Mouse (Mus musculus) embryonic fibroblast, embryonic 13.5 days (primary cell): ENCODE measurements around the gene Acta1. TPM values are rescaled to one million over a fixed set of nuclear protein-coding genes. Genes with fewer than 3 reads are reported as not detected.

ENCODE experiments used
- H3K27ac ChIP-seq: 2 replicates; pipeline ENCODE4 v1.5.1; 2012; ENCODE audit warnings: low read length, control low read depth, inconsistent platforms; ENCODE audit not compliant: insufficient read depth
- H3K4me1 ChIP-seq: 2 replicates; pipeline ENCODE4 v1.6.1; 2011; ENCODE audit warnings: low read length; ENCODE audit not compliant: control insufficient read depth, insufficient read depth
- H3K4me3 ChIP-seq: 2 replicates; pipeline ENCODE4 v1.5.1; 2011; ENCODE audit warnings: mild to moderate bottlenecking, control low read depth, low read length; ENCODE audit not compliant: insufficient read depth
- CTCF ChIP-seq: IDR thresholded peaks from 2 replicates; pipeline ENCODE4 v1.5.1; 2011; ENCODE audit warnings: mild to moderate bottlenecking, control low read depth, low read length, moderate library complexity, borderline replicate concordance; ENCODE audit not compliant: insufficient read depth
- POLR2A ChIP-seq: IDR thresholded peaks from 2 replicates; pipeline ENCODE4 v1.6.1; 2011; ENCODE audit warnings: low read depth, mild to moderate bottlenecking, control low read depth, low read length, moderate library complexity
- polyA plus RNA-seq: library from polyadenylated mRNA; stranded (reverse); fragments of >200 nt; gene quantifications from 2 replicates; pipeline ENCODE4 v1.2.4, GENCODE M21; 2011; ENCODE audit warnings: low read depth; ENCODE audit not compliant: missing spikeins, insufficient read length

Acta1 gene
- polyA plus RNA-seq, result 25.9 and 159 TPM in 2 replicates

DNA sequence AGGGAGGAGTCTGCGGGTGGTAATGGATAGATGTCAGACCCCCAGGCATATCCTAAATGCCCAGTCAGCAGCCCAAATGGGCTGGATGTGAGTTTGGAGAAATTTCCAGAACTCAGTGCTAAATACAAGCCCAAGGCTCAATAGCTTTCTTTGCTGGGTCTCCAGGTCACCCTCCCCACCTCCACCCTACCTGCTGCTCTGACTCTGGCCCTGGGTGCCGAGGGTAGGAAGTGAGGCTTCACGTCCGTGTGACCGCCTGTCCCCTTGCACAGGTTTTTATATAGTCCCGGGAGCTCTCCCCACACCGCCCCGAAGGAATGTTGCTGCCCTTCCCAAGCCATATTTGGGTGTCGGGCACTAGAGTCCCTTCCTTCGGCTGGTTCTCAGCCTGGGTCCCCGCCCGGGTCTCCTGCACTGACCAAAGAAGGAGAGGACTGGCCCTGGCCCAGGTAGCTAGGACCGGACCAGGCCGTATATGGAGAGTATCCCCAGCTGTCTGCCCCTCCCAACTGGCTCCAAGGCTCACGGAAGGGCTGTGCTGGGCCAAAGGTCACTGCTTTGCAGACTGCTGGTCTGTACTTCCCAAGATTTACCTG, at the start of gene Acta1:
Gene Acta1, minus strand, starts transcription at position 250 of the 596 bp plus-strand sequence.
- H3K27ac ChIP-seq, result no peak within 1 kb of the TSS
- H3K4me3 ChIP-seq, result no peak within 1 kb of the TSS
- no peaks in the 10 kb centered on the region; the same call in 1 of the 2 replicates for H3K4me1 ChIP-seq
- TF ChIP-seq CTCF, result no peak
- no peak; the same call in 1 of the 2 replicates for TF ChIP-seq POLR2A

DNA sequence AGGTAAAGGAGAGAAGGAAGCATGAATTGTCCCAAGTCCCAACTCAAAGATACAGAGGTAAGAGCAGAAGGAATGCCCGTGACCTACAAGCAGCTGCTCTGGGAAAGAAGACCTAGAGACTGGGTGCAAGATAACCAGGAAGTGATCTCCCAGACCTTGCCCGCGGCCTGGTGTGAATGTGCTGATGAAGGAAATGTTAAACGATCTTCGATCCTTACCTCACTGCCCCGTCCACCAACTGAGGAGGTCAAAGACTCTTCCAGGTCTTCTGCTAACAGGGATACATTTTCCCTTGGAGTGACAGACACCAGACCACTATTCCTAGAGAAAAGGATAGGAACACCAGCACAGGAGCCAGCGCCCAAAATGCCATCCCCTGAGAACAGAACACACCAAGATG, 34.5 kb upstream of the Acta1 start:
- no peak for TF ChIP-seq POLR2A
- Histone ChIP-seq H3K27ac (no peak overlapping the region), H3K4me3 (no peak overlapping the region), H3K4me1 (no peaks in the 10 kb centered on the region)

DNA sequence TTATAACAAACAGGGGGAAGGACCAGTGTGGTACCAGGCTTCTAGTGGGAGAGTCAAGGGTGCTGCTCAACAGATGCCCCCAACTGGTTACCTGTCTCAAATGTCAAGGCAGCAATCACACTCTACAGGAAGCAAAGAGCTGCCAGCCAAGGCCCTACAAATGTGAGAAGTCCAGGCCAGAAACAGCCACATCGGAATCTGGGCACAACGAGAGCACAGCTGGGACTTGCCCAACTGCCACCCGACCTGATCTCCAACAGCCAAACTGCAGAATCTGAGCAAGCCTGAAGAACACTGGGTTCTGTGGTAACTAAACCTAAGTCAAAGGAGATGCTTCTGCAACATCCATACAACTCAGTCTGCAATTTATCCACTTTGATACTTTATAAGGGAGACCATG, 31.1 kb upstream of the Acta1 start:
- TF ChIP-seq CTCF (no peak), POLR2A (no peak)
- no peak overlapping the region for H3K27ac ChIP-seq
- no peak overlapping the region for H3K4me3 ChIP-seq
- no peaks in the 10 kb centered on the region for H3K4me1 ChIP-seq

DNA sequence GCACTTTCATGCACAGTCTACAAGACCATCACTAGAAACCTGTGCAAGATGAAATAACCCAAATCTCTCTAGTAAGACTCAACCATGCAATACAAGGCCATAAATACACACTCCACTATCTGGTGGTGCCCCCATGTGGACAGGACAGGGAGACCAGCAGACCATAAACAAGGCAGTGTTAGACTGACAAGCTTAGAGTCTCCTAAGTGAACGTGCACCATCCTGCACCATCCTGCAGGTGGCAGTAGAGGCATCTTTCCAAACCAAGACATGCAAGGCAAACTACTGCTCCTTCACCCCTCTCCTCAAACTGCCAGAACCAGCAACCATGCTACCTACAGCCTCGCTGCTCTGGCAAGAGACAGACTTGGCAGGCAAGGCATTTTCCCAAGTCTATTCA, 30.2 kb upstream of the Acta1 start:
- TF ChIP-seq CTCF (peak; percentile 94; the same call in 1 of the 2 replicates), POLR2A (no peak)

DNA sequence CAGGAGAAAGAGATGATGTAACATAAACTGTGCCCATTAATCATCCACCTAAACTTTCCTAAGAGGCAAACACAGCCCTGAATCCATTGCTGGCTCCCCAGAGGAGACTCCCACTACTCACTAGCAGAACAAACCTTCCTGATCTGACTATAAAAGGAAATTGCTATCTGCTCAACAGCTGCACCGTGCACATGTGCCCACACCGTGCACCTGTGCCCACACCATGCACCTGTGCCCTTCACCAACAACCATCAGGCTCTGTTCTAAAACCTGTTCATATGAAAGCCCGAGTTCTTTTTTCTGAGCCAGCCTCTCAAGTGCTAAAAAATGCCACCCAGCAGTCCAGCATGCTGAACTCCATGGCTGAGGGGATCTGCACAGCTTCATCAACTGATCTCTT, 20.1 kb upstream of the Acta1 start:
- no peak for TF ChIP-seq CTCF
- no peak for TF ChIP-seq POLR2A
- no peak overlapping the region for H3K4me3 ChIP-seq
- no peak overlapping the region for H3K27ac ChIP-seq
- H3K4me1 ChIP-seq, result no peaks in the 10 kb centered on the region

More for the DNA sequence above, 30.2 kb upstream of the Acta1 start:
- Histone ChIP-seq H3K4me1 (no peaks in the 10 kb centered on the region), H3K4me3 (no peak overlapping the region), H3K27ac (no peak overlapping the region)

DNA sequence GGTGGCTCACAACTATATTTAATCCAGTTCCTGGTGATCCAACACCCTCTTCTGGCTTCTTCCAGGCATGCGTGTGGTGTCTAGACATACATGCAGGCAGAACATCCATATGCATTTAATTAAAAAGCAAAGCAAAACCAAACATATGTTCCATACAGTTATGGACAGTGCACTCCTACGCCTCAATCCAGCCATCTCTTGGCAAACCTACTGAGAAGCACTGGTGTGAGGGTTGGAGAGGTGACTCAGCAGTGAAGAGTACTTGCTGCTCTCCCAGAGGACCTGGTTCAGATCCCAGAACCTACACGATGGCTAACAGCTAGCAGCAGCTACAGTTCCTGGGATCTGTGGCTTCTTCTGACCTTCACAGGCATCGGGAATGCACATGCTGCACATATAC, 17.7 kb upstream of the Acta1 start:
- Histone ChIP-seq H3K4me3 (no peak overlapping the region), H3K4me1 (no peaks in the 10 kb centered on the region), H3K27ac (no peak overlapping the region)
- TF ChIP-seq CTCF (no peak), POLR2A (no peak)

DNA sequence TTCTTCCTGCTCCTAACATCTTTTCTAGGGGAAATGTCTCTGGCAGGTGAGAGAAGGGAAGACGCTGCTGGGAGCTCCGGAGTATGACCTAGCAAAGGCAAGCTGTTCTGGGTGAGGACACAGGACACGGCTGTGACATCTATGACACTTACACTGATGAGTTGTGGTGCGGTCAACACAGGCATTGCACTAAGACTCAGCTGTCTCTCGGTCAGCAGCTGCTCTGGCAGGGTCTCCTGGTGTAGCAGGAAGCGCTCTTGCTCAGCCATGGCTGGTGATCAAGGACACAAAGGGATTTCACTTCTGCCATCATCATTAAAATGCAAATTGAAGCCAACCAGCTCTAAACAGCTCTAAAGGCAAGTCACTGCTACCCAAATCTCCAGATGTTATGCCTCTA, 13.1 kb upstream of the Acta1 start:
- H3K27ac ChIP-seq, result no peak overlapping the region
- H3K4me1 ChIP-seq, result no peaks in the 10 kb centered on the region
- TF ChIP-seq CTCF (no peak), POLR2A (no peak)
- H3K4me3 ChIP-seq, result no peak overlapping the region

DNA sequence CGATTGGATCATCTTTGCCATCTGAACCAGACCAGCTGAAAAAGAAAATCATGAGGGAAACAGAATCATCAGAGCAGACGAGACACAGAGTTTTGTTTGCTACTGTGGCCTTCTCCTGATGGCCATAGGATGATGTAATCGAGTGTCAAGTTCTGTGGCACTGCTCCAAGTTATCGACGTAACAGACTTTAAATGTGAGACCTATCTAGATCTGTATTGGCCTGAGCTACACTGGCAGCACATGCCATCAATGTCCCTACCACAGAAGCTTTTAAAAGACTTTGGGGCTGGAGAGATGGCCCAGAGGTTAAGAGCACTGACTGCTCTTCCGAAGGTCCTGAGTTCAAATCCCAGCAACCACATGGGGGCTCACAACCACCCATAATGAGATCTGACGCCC, 8.1 kb upstream of the Acta1 start:
- Histone ChIP-seq H3K4me3 (no peak overlapping the region), H3K4me1 (no peaks in the 10 kb centered on the region), H3K27ac (no peak overlapping the region)
- no peak for TF ChIP-seq POLR2A
- TF ChIP-seq CTCF, result no peak

DNA sequence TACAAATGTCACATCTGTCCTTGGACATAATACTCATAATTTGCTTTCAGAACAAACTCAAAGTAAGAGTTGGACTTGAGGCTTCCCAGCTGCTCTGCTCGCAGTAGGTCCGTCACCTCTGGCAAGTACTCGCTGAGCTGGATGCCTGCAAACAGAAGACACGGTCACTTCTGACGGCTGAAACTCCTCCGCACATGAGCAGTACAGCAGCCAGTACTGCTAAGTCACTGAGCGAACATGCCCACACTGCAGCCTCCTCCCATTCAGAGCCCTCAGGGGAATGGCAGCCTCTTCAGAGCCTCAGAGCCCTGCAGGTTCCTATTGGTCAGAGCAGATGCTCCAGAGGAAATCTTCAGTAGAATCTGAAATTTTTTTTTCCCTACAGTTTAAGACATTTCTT, 4.8 kb upstream of the Acta1 start:
- H3K4me1 ChIP-seq, result no peaks in the 10 kb centered on the region
- no peak for TF ChIP-seq CTCF
- no peak overlapping the region for H3K4me3 ChIP-seq
- H3K27ac ChIP-seq, result no peak overlapping the region

DNA sequence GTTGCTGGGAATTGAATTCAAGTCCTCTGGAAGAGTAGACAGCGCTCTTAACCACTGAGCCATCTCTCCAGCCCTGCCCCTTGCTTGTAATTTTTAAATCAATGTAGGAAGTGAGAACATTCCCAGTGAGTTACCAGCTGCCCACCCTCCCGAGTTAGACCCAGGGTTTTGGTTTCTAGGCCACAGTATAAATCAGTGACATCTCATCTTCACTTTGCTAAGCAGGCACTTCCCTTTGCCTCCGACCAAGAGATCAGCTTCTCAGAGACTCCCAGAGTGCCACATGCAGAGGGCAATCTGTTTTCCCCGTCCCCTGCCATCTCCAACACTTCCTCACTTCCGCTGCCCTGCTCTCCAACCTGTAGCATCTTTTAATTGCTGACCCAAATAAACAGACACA, 4.0 kb upstream of the Acta1 start:
- no peak overlapping the region for H3K27ac ChIP-seq
- H3K4me3 ChIP-seq, result no peak overlapping the region
- TF ChIP-seq CTCF (no peak), POLR2A (no peak)
- H3K4me1 ChIP-seq, result no peaks in the 10 kb centered on the region

DNA sequence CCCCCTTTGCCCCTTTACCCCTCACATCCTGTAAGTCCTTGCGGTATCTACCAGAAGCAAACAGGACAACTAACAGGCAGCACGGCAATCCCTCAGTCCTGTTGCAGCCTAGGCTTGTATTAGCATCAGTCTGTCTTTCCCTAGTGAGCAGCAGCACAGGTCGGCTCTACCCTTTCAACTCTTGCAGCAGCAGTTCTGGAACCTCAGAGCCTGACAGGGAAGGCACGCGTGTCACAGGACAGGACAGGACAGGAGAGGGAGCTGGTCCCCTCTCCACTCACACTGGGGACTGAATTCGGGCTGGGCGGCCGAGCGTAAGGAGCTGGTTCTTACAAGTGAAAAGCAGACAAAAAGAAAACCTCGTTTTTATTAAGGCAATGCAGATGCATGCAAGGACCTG, 2.2 kb upstream of the Acta1 start:
- TF ChIP-seq CTCF (no peak), POLR2A (no peak)

More for the DNA sequence above, 2.2 kb upstream of the Acta1 start:
- H3K4me1 ChIP-seq, result no peaks in the 10 kb centered on the region
- H3K4me3 ChIP-seq, result no peak overlapping the region
- no peak overlapping the region for H3K27ac ChIP-seq
